Mouse (Mus musculus): ENCODE results near the gene Tmem110.

Gene Tmem110

DNA sequence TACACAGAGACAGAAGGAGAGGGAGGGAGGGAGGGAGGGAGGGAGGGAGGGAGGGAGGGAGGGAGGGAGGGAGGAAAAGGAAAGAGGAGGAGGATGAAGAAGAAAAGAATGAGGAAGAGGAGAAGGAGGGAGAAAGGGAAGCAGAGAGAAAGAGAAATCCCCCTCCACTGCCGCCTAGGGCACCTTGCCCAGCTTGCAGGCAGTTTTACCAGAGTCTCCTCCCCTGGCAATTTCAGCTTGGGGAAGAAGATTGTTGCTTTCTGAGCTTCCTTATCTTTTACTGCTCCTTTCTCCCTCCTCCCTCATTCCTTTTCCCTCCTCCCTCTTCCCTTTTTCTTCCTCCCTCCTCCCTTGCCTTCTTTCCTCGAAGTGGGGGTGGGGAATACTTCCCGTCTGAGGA lies 77.6 kb downstream of the Tmem110 start:
- no peak for DNase-seq (ENCODE audit: low read depth)

DNA sequence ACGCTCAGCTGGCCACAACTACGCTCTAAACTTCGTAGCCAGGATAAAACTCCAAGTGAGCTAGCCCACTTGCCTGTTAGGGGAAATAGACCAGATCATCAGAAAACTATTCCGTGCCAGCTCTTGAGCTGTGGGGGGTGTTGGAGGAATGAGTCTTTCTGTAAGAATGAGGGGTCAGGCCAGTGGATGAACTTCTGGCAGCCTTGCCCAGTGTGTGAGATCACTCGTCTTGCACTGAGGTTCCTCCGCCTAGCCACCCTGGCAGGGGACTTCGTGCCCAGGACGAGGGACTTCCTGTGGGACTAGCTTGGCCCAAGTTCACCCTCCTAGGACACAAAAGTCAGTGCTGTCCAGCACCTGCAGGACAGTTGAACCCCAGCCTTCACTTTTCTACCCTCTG lies 78.9 kb downstream of the Tmem110 start:
- no peak for DNase-seq (ENCODE audit: low read depth)

DNA sequence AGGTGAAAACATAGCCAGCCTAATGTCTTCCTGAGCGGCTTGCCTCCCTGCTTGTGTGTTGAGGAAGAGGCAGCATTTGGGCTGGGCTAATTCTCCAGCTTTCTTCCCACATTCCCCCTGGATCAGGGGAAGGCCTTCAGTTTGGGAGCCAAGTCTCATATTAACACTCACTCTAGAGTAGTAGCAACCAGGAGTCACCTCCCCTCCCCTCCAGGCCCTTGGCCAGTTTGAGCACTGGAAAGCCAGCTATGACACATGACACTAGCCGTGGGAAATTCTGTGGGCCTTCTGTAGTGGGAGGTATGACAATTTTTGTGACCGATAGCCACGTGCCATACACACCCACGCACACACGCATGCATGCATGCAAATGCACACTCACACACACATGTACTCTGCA lies 80.6 kb downstream of the Tmem110 start:
- DNase-seq (ENCODE audit: low read depth): no peak

DNA sequence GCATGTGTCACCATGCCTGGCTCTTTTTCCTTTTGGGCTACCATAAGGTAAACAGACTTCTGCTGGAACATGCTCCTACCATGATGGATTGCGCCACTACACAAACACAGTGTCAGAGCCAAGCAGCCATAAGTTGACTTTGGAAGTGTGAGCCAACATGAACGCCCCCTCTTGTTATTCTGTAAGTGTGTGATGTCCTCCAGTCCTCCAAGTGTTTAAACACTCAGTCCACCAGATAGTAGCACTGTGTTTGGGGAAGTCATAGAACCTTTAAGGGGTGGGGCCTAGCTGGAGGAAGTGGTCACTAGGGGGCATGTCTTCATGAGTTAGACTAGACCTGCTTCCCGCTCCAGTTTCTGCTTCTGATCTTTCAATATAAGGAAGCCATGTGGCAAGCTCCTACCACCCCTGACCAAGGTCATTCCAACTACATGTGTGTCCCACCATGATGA lies 82.5 kb downstream of the Tmem110 start:
- DNase-seq (ENCODE audit: low read depth): peak; percentile 13

DNA sequence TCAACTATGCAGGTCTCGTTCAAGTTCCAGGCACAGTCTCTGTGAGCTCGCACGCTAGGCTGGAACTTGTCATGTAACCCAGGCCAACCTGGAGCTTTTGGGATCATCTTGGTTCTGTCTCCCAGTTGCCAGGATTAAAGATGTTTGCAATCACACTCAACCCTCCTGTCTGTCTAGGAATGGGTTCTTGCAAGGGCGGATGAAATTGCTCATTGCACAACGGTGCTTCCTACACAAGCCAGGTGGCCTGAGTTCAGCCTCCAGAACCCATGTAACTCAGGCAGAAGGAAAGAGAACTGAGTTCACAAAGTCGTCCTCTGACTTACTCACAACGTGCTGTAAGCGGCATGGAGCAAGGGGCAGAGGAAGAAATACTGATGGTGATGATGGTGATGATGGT lies 85.8 kb downstream of the Tmem110 start:
- DNase-seq (ENCODE audit: low read depth): no peak

DNA sequence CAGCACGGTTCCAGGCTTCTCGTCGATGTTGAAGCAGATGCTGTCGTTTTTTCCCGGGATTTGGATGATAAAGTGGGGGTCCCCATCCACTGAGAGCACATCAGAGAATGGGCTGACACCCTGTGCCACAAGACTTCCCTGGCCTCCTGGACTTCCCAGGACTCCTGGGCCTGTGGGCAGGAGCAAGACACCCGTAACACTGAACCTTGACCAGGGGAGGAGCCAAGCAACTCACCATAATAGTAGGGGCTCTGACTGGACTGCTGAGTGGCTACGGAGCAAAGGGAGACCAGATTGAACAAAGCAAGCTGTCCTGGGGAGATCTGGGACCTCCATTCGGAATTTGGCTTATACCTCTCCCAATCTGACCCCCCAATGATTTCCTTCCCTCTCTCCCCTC lies 87.3 kb downstream of the Tmem110 start:
- DNase-seq (ENCODE audit: low read depth): no peak

DNA sequence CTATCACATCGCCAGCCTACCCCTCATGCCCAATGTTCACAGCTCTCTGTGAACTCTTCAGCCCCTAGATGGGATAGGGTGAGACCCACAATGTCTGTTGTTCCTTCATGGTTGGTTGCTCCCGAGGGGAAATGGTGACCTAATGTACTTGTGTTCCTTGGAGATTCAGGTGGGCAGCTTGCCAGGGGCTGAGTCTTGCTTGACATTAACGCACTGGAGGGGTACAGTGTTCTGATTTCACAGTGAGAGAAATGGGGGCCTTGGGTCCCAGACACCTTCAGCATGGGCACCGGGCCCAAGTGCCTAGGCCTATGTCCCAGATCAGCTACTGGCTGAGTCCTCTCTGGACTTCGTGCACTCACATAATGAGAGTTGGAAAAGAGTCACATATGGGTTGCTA lies 88.0 kb downstream of the Tmem110 start:
- DNase-seq (ENCODE audit: low read depth): no peak

DNA sequence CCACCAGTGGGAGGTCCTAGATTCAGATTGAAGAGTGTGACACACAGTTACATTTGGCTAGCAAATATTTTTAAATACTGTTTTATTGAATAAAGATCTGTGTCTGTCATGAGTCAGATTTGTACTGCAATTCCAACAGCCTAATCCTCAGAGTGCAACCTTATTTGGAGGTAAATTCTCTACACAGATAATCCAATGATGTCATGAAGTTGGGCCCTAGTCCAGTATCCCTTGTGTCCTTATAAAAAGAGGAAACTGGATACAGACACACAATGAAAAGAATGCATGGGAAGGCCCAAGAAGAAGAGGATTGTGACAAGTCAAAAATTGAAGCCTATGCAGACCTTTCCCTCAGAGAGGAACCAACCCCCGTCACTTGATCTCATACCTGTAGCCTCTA lies 91.1 kb downstream of the Tmem110 start:
- no peak for DNase-seq (ENCODE audit: low read depth)

DNA sequence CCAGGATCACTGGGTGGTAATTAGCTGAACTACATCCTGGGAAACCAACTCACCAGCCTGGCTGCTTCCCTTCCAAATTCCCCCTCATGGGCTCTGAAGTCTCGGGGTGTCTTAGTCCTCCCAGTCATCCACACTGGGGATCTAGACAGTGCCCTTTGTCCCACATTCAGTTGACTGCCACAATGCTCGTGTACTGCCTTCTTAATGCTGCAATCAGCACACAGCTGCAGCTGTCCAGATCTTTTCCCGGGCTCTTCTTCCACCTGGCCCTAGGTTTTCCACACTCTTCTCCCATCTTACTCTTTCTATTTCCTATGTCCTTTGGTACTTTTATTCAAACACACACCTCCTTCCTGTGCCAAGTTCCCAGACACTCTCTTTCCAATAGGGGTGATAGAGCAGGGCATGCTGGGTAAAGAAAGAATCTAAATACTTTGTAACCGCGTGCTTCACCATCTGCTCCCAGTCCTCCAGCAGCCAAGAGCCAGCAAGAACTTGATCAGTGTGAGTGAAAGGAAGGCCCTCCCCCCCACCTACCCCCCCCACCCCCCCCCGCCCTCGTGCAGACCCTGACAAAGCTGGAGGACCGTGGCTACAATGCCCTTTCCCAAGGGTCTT lies 96.8 kb downstream of the Tmem110 start:
- DNase-seq (ENCODE audit: low read depth): no peak

DNA sequence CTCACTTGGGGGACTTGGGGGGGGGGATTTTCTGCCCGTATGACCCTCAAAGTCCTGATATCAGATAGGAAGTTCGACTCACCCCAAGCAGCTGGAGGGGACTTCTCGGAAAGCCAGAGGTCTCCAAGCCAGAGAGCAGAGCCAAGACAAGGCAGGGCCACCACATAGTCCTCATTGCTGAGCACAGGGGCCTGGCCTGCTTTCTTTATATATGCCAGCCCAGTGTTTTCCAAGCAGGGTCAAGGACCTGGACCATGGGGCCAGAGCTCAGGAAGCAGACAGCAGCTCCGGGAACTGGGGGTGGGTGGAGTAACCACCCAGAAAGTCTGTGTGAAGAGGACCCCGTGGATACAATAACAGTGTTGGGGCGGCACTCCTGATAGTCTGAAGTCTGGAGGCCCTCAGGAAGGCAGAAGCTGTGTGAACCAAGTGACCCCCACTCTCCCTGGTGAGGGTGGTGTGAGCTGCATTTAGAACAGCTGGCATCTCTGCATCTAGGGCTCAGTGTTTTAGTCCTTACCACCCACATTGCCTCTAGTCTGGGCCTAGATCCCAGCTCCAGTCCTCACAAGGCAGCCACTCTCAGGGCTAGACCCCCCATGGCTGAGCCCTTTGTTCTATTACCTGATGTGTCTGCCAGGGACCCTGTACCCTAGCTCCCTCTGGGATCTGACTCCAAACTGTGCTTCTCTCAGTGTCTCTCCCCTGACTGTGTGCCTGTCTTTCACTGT lies 98.2 kb downstream of the Tmem110 start, which contains the start of gene Itih3:
Itih3 (minus strand) TSS at position 386 of the 731 bp plus-strand sequence.
- DNase-seq (ENCODE audit: low read depth): no peak

DNA sequence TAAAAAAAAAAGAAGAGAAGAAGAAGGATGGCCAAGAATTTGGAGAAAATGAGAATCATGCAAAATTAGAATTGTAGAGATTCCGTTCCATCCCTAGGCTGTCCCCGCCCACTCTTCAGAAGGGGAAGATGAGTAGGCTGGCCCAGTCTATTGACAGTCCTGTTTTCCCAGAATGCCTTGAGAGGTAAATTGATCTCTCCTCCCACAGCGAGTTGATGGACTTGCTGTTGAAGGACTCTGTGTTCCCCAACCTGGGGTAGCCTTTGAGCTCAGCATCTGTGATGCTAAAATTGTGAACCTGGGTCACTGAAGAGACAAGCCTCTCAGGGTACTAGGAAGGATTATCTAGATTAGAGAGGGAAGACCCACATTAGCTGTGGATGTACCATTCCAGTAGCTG lies 100.1 kb downstream of the Tmem110 start:
- DNase-seq (ENCODE audit: low read depth): no peak
